Mouse (Mus musculus): Measurements from ENCODE around the gene Tmem132b. TPM values are rescaled to one million over a fixed set of nuclear protein-coding genes. Genes with fewer than 3 reads are reported as not detected.

Gene Tmem132b
- total and polyA plus RNA-seq, 3 experiments: not detected

GRCm38 (mm10) chr5:125545090-125545489, 13.5 kb downstream of the Tmem132b start:
- H3K9me3 ChIP-seq (replicated peaks; ENCODE audit: low read length): peaks cover 8% of the 10 kb centered on the region
- DNase-seq (ENCODE audit: extremely low read depth): no peak
- H3K36me3 ChIP-seq (replicated peaks in 1 of 2; ENCODE audit: control insufficient read depth in 1 of 2, insufficient read depth in 1 of 2, low read length in 1 of 2): no peaks in the 10 kb centered on the region
- H3K4me2 ChIP-seq (ENCODE audit: insufficient read depth, low read depth, poor library complexity, severe bottlenecking): no peak overlapping the region
- in situ Hi-C loops (cut with MboI; ENCODE audit: low pct_ligation_motif_present, low pct_unique_long_range_greater_than_20kb, low sequenced_read_pairs) (no loop called here), dilution Hi-C loops (cut with MboI; ENCODE audit: extremely low pct_ligation_motif_present, extremely low pct_unique_long_range_greater_than_20kb, low sequenced_read_pairs) (no loop called here)
- no peak overlapping the region for H3K27ac ChIP-seq (ENCODE audit: insufficient read depth, low read depth)
- no peak overlapping the region for H3K9ac ChIP-seq (ENCODE audit: insufficient read depth, low read depth)
- no peak overlapping the region for H3K4me3 ChIP-seq (replicated peaks in 1 of 3; ENCODE audit: low read depth in 2 of 3, low read length in 2 of 3, poor library complexity in 1 of 3)
- H3K4me1 ChIP-seq (ENCODE audit: control insufficient read depth in 1 of 2, insufficient read depth in 2 of 2): peaks cover 0 to 4% of the 10 kb centered on the region in 2 experiments; a peak in 2 of 4 replicates
- peak in 1 of 2 experiments; percentile 27; a peak in 1 of 4 replicates for TF ChIP-seq CTCF (conservative IDR thresholded peaks at IDR 0.05 in 1 of 2, IDR thresholded peaks at IDR 0.05 in 1 of 2; ENCODE audit: low read depth in 2 of 2, low read length in 2 of 2)
- no peak for TF ChIP-seq KAT2A (IDR thresholded peaks at IDR 0.05; ENCODE audit: insufficient replicate concordance, low read length)
- no peaks in the 10 kb centered on the region for H3K79me2 ChIP-seq (replicated peaks; ENCODE audit: control insufficient read depth, extremely low read depth, insufficient read depth, poor library complexity, severe bottlenecking)
- H3K27me3 ChIP-seq (replicated peaks): peaks cover 57% of the 10 kb centered on the region

GRCm38 (mm10) chr5:125546293-125546692, 14.7 kb downstream of the Tmem132b start:
- no peak for DNase-seq (ENCODE audit: extremely low read depth)
- Histone ChIP-seq H3K9ac (ENCODE audit: insufficient read depth, low read depth) (no peak overlapping the region), H3K9me3 (replicated peaks; ENCODE audit: low read length) (peaks cover 8% of the 10 kb centered on the region), H3K27ac (ENCODE audit: insufficient read depth, low read depth) (no peak overlapping the region), H3K4me2 (ENCODE audit: insufficient read depth, low read depth, poor library complexity, severe bottlenecking) (no peak overlapping the region), H3K4me3 (replicated peaks in 1 of 3; ENCODE audit: low read depth in 2 of 3, low read length in 2 of 3, poor library complexity in 1 of 3) (no peak overlapping the region), H3K79me2 (replicated peaks; ENCODE audit: control insufficient read depth, extremely low read depth, insufficient read depth, poor library complexity, severe bottlenecking) (no peaks in the 10 kb centered on the region), H3K27me3 (replicated peaks) (peaks cover 63% of the 10 kb centered on the region), H3K4me1 (ENCODE audit: control insufficient read depth in 1 of 2, insufficient read depth in 2 of 2) (peaks cover 0 to 4% of the 10 kb centered on the region in 2 experiments; a peak in 2 of 4 replicates), H3K36me3 (replicated peaks in 1 of 2; ENCODE audit: control insufficient read depth in 1 of 2, insufficient read depth in 1 of 2, low read length in 1 of 2) (no peaks in the 10 kb centered on the region)
- TF ChIP-seq CHD2 (IDR thresholded peaks at IDR 0.05; ENCODE audit: low read length) (no peak), RCOR1 (conservative IDR thresholded peaks at IDR 0.05; ENCODE audit: low read depth, low read length) (no peak)
- in situ Hi-C loops (cut with MboI; ENCODE audit: low pct_ligation_motif_present, low pct_unique_long_range_greater_than_20kb, low sequenced_read_pairs) (no loop called here), dilution Hi-C loops (cut with MboI; ENCODE audit: extremely low pct_ligation_motif_present, extremely low pct_unique_long_range_greater_than_20kb, low sequenced_read_pairs) (no loop called here)

DNA sequence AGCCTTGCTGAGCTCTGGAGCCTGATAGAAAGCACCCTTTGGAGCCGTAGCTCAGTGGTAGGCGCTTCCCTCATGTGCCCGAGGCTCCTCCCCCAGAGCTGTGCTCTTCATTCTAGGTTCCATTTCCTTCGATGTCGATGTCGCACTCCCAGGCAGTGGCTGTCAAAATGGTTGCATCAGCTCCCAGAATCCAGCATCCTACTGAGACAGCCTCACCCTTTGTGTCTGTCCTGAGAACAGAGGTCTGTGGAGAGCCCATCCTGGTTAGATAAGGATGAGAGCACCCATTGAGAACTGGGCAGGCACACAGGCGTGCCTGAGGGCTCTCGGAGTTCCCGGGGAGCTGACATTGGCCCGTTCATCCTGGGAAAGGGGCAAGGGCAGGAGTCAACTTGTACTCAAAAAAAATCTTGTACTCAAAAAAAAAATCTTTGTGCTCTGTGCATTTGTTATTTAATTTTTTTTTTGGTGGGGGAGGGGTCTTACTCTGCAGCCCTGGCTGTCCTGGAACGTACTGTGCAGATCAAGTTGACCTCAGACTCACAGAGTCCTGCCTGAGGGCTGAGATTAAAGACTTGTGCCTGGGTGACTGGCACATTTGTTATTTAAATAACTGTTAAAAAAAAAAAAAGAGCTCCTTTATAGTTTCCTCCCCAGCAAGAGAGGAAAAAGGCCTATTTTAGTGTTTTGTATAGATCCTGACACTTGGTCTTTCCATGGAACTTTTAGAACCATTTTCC, 18.3 kb downstream of the Tmem132b start:
- H3K4me1 ChIP-seq (ENCODE audit: control insufficient read depth in 1 of 2, insufficient read depth in 2 of 2): peaks cover 0 to 4% of the 10 kb centered on the region in 2 experiments; a peak in 2 of 4 replicates
- no peak overlapping the region for H3K27ac ChIP-seq (ENCODE audit: insufficient read depth, low read depth)
- no peak overlapping the region for H3K4me3 ChIP-seq (replicated peaks in 1 of 3; ENCODE audit: low read depth in 2 of 3, low read length in 2 of 3, poor library complexity in 1 of 3)
- no peak overlapping the region for H3K4me2 ChIP-seq (ENCODE audit: insufficient read depth, low read depth, poor library complexity, severe bottlenecking)
- dilution Hi-C loops (cut with MboI; ENCODE audit: extremely low pct_ligation_motif_present, extremely low pct_unique_long_range_greater_than_20kb, low sequenced_read_pairs) (no loop called here), in situ Hi-C loops (cut with MboI; ENCODE audit: low pct_ligation_motif_present, low pct_unique_long_range_greater_than_20kb, low sequenced_read_pairs) (no loop called here)
- H3K9me3 ChIP-seq (replicated peaks; ENCODE audit: low read length): peaks cover 6% of the 10 kb centered on the region
- TF ChIP-seq CHD1 (IDR thresholded peaks at IDR 0.05; ENCODE audit: low read depth, low read length) (no peak), ZNF384 (IDR thresholded peaks at IDR 0.05; ENCODE audit: low read depth, low read length) (0 out of 2 replicates have a peak, but pooled peaks have one; percentile 13)
- H3K9ac ChIP-seq (ENCODE audit: insufficient read depth, low read depth): no peak overlapping the region
- DNase-seq (ENCODE audit: extremely low read depth): no peak
- peaks cover 67% of the 10 kb centered on the region for H3K27me3 ChIP-seq (replicated peaks)
- no peaks in the 10 kb centered on the region for H3K36me3 ChIP-seq (replicated peaks in 1 of 2; ENCODE audit: control insufficient read depth in 1 of 2, insufficient read depth in 1 of 2, low read length in 1 of 2)
- no peaks in the 10 kb centered on the region for H3K79me2 ChIP-seq (replicated peaks; ENCODE audit: control insufficient read depth, extremely low read depth, insufficient read depth, poor library complexity, severe bottlenecking)
